Mouse (Mus musculus): ENCODE results near the gene Bcorl1.

DNA sequence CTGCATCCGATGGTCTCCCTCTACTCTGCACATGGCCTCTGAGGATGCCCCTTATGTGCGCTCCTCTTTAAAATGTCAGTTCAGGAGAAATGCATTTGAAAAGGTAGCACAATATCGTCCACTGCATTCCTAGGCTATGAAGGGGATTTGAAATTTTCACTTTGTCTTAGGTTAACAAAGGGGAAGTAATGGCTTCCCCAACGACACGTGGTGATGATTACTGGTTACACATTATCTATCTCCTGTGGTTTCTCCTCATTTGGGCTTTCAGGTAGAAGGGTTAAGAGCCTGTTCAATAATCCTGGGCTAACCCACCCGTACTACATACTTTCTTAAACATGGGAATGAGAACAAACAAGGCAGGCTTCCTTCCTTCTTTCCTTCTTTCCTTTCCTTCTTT lies 48.2 kb downstream of the Bcorl1 start:
- no peak for TF ChIP-seq CTCF (IDR thresholded peaks at IDR 0.05; ENCODE audit: borderline replicate concordance, insufficient read depth, low read depth, low read length)
- TF ChIP-seq POLR2A (IDR thresholded peaks at IDR 0.05; ENCODE audit: borderline replicate concordance, insufficient read depth, low read length): no peak
